Mouse (Mus musculus) forebrain, postnatal 0 days (tissue): ENCODE measurements at regions not wholly inside any gene's neighbourhood (a gene's known extent, or its start where the extent isn't known, plus 50 kb on each side); places are given as distances from the start of the nearest gene placed in this dataset.

Source experiments
- ATAC-seq: fragments of 200-750 bp; cut with Nextera tagmentation; 2 replicates; pipeline ENCODE4 v1.8.0; 2017; ENCODE audit warnings: mild to moderate bottlenecking, moderate library complexity
- DNase-seq: peaks from one replicate; pipeline ENCODE4 v3.0.0-alpha.2; 2015
- H3K27ac ChIP-seq: fragments of 300-500 bp; sonication (generic); 2 replicates; pipeline ENCODE4 v1.5.1; 2014; ENCODE audit warnings: low read depth, mild to moderate bottlenecking, antibody characterized with exemption, low read length, moderate library complexity, mixed read lengths
- H3K27me3 ChIP-seq: fragments of 300-500 bp; sonication (generic); 2 replicates; pipeline ENCODE4 v1.6.1; 2014; ENCODE audit warnings: mild to moderate bottlenecking, low read length, mixed read lengths; ENCODE audit not compliant: insufficient read depth
- H3K36me3 ChIP-seq: fragments of 300-500 bp; sonication (generic); 2 replicates; pipeline ENCODE4 v1.6.1; 2014; ENCODE audit warnings: mild to moderate bottlenecking, moderate library complexity; ENCODE audit not compliant: insufficient read depth
- H3K4me1 ChIP-seq: fragments of 300-500 bp; sonication (generic); 2 replicates; pipeline ENCODE4 v1.6.1; 2014; ENCODE audit warnings: antibody characterized with exemption; ENCODE audit not compliant: insufficient read depth
- H3K4me2 ChIP-seq: fragments of 300-500 bp; sonication (generic); 2 replicates; pipeline ENCODE4 v1.6.1; 2014; ENCODE audit warnings: low read depth, mild to moderate bottlenecking, moderate library complexity
- H3K4me3 ChIP-seq: fragments of 300-500 bp; sonication (generic); 2 replicates; pipeline ENCODE4 v1.5.1; 2014; ENCODE audit warnings: low read depth, low read length, mixed read lengths
- H3K9ac ChIP-seq: fragments of 300-500 bp; sonication (generic); 2 replicates; pipeline ENCODE4 v1.6.1; 2014; ENCODE audit warnings: mild to moderate bottlenecking
- H3K9me3 ChIP-seq: fragments of 300-500 bp; sonication (generic); 2 replicates; pipeline ENCODE4 v1.6.1; 2016; ENCODE audit warnings: low read length
- CTCF ChIP-seq: sonication (generic); IDR thresholded peaks from 2 replicates; pipeline ENCODE4 v1.5.1; 2016; ENCODE audit warnings: antibody characterized with exemption, control low read depth, low read depth
- WGBS: fragments of 180-500 bp; shearing (Covaris S2); extraction: QIAGEN DNeasy Blood & Tissue Kit; methylation state at CpG from one replicate; pipeline ENCODE4 v1.1.7; 2014; 5-methylcytosine and 5-hydroxymethylcytosine counted together

- Histone ChIP-seq H3K9me3 (no peaks in the 10 kb centered on the region), H3K4me3 (no peak overlapping the region), H3K27me3 (no peaks in the 10 kb centered on the region), H3K4me1 (no peaks in the 10 kb centered on the region), H3K9ac (no peak overlapping the region), H3K36me3 (no peaks in the 10 kb centered on the region), H3K4me2 (no peak overlapping the region), H3K27ac (no peak overlapping the region)
- 53% methylated on average over 7 of the region's 7 CpGs for WGBS
- DNase-seq (no peak), ATAC-seq (no peak)
- TF ChIP-seq CTCF, result no peak
Observed at GRCm38 (mm10) chr11:18534807-18535591, 483.8 kb downstream of the Meis1 start.

- H3K27ac ChIP-seq, result no peak overlapping the region
- no peak for TF ChIP-seq CTCF
- ATAC-seq, result no peak
- no peak overlapping the region for H3K4me3 ChIP-seq
- H3K9me3 ChIP-seq, result no peaks in the 10 kb centered on the region
- no peaks in the 10 kb centered on the region for H3K36me3 ChIP-seq
- H3K9ac ChIP-seq, result no peak overlapping the region
- DNase-seq, result no peak
- no peak overlapping the region for H3K4me2 ChIP-seq
- WGBS, result 63% methylated on average over 2 of the region's 2 CpGs
- H3K4me1 ChIP-seq, result no peaks in the 10 kb centered on the region
- no peaks in the 10 kb centered on the region for H3K27me3 ChIP-seq
Observed at GRCm38 (mm10) chr11:18531264-18532110, 487.3 kb downstream of the Meis1 start.

- TF ChIP-seq CTCF, result no peak
- DNase-seq, result no peak
- H3K36me3 ChIP-seq, result no peaks in the 10 kb centered on the region
- H3K9me3 ChIP-seq, result no peaks in the 10 kb centered on the region
- H3K4me2 ChIP-seq, result no peak overlapping the region
- no peak for ATAC-seq
- H3K27ac ChIP-seq, result no peak overlapping the region
- no peak overlapping the region for H3K4me3 ChIP-seq
- 73% methylated on average over 4 of the region's 4 CpGs for WGBS
- H3K27me3 ChIP-seq, result no peaks in the 10 kb centered on the region
- no peaks in the 10 kb centered on the region for H3K4me1 ChIP-seq
- no peak overlapping the region for H3K9ac ChIP-seq
Observed at GRCm38 (mm10) chr11:18528568-18528967, 490.2 kb downstream of the Meis1 start.

DNA sequence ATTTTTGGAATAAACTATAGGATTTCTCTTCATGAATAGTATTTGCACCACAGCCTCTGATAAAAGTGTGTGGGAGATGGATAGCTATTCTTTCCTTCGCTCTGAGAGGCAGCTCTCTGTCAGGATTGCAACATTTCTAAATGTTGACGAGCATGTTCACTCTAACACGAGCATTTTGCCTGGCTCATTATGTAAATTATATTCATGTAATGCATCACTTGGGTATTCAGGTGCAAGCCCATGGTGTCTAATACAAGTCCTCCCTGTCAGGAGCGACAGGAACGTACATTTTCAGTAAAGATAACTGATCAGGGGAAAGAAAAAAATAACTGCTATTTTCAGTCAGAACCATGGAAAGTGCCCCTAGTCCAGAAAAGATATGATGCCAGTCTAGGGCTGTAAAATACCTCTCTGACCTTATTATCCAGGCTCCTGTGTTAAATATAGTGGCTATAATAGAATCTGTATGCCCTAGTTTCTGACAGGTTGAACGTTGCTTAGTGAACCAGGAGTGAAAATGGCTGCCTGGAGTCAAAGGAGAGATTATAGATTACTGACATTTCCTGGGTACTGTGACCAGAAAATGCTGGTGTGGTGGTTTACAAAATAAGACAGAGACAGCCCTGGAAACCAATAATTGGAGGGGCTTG, 523.6 kb downstream of the Meis1 start:
- no peak for ATAC-seq
- Histone ChIP-seq H3K4me2 (no peak overlapping the region), H3K27ac (no peak overlapping the region), H3K4me3 (no peak overlapping the region), H3K9me3 (no peaks in the 10 kb centered on the region), H3K36me3 (no peaks in the 10 kb centered on the region), H3K27me3 (no peaks in the 10 kb centered on the region), H3K4me1 (no peaks in the 10 kb centered on the region), H3K9ac (no peak overlapping the region)
- TF ChIP-seq CTCF, result no peak
- 34% methylated on average over 6 of the region's 6 CpGs for WGBS
- peak; percentile 11 for DNase-seq

DNA sequence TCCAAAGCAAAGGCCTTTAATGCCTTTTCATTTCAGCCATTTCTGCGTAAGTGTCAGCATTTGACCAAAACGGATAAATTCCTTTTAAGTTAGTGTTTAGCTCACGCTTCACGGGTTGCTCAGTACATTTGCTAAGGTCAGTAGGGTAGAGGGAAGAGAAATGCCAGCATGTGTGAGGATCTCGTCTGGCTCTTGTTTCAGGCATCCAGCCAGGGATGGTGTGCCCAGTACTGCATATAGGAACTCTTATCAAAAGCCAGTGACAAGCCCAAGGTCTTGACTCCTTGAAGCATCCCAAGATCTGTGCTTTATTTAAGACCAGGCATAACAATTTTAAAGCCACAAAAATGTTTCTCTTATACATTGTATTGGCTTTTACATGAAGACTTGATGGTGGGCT, 524.8 kb downstream of the Meis1 start:
- Histone ChIP-seq H3K4me3 (no peak overlapping the region), H3K27me3 (no peaks in the 10 kb centered on the region), H3K27ac (no peak overlapping the region), H3K9ac (no peak overlapping the region), H3K4me2 (no peak overlapping the region), H3K36me3 (no peaks in the 10 kb centered on the region), H3K9me3 (no peaks in the 10 kb centered on the region), H3K4me1 (no peaks in the 10 kb centered on the region)
- 38% methylated on average over 5 of the region's 5 CpGs for WGBS
- DNase-seq (no peak), ATAC-seq (no peak)
- TF ChIP-seq CTCF, result no peak

GRCm38 (mm10) chr11:18493086-18493485, 525.7 kb downstream of the Meis1 start:
- Histone ChIP-seq H3K9me3 (no peaks in the 10 kb centered on the region), H3K27me3 (no peaks in the 10 kb centered on the region), H3K36me3 (no peaks in the 10 kb centered on the region), H3K27ac (no peak overlapping the region), H3K4me2 (no peak overlapping the region), H3K4me3 (no peak overlapping the region), H3K4me1 (no peaks in the 10 kb centered on the region), H3K9ac (no peak overlapping the region)
- 18% methylated on average over 2 of the region's 2 CpGs for WGBS
- TF ChIP-seq CTCF, result no peak
- DNase-seq (no peak), ATAC-seq (no peak)
